Mouse (Mus musculus) ES-E14 (cell line): ENCODE results near the gene Sccpdh.

Experiments
- HCFC1 ChIP-seq: IDR thresholded peaks from 2 replicates; pipeline ENCODE4 v1.6.1; 2012; ENCODE audit warnings: low read length, inconsistent platforms, borderline replicate concordance; ENCODE audit not compliant: insufficient read depth
- ZNF384 ChIP-seq: IDR thresholded peaks from 2 replicates; pipeline ENCODE4 v1.6.1; 2012; ENCODE audit warnings: low read depth, low read length, inconsistent platforms

GRCm38 (mm10) chr1:179715786-179716185 lies 47.8 kb downstream of the Sccpdh start:
- no peak for TF ChIP-seq HCFC1
- TF ChIP-seq ZNF384, result no peak
